Mouse (Mus musculus) midbrain, embryonic 13.5 days (tissue): ENCODE data around the gene 1500009C09Rik. TPM values are rescaled to one million over a fixed set of nuclear protein-coding genes. Genes with fewer than 3 reads are reported as not detected.

Experiments
- ATAC-seq: fragments of 200-750 bp; cut with Nextera tagmentation; 2 replicates; pipeline ENCODE4 v1.8.0; 2017; ENCODE audit warnings: mild to moderate bottlenecking, moderate TSS enrichment, moderate library complexity
- H3K27ac ChIP-seq: fragments of 300-500 bp; sonication (generic); 2 replicates; pipeline ENCODE4 v1.5.1; 2015; ENCODE audit warnings: inconsistent platforms, mild to moderate bottlenecking, moderate library complexity
- H3K27me3 ChIP-seq: fragments of 300-500 bp; sonication (generic); 2 replicates; pipeline ENCODE4 v1.6.1; 2015; ENCODE audit warnings: mild to moderate bottlenecking, inconsistent platforms
- H3K36me3 ChIP-seq: fragments of 300-500 bp; sonication (generic); 2 replicates; pipeline ENCODE4 v1.6.1; 2015; ENCODE audit warnings: mild to moderate bottlenecking, inconsistent platforms
- H3K4me1 ChIP-seq: fragments of 300-500 bp; sonication (generic); replicated peaks from 2 replicates; pipeline ENCODE4 v1.6.1; 2015; ENCODE audit warnings: inconsistent platforms
- H3K4me2 ChIP-seq: fragments of 300-500 bp; sonication (generic); replicated peaks from 2 replicates; pipeline ENCODE4 v1.6.1; 2015; ENCODE audit warnings: moderate library complexity, mild to moderate bottlenecking, inconsistent platforms
- H3K4me3 ChIP-seq: fragments of 300-500 bp; sonication (generic); replicated peaks from 2 replicates; pipeline ENCODE4 v1.5.1; 2015; ENCODE audit warnings: mild to moderate bottlenecking, inconsistent platforms
- H3K9ac ChIP-seq: fragments of 300-500 bp; sonication (generic); replicated peaks from 2 replicates; pipeline ENCODE4 v1.6.1; 2015; ENCODE audit warnings: mild to moderate bottlenecking, inconsistent platforms
- H3K9me3 ChIP-seq: fragments of 300-500 bp; sonication (generic); 2 replicates; pipeline ENCODE4 v1.6.1; 2016; ENCODE audit warnings: mild to moderate bottlenecking, inconsistent platforms
- WGBS: fragments of 180-500 bp; shearing (Covaris S2); methylation state at CpG from one replicate; pipeline ENCODE4 v1.1.7; 2015; 5-methylcytosine and 5-hydroxymethylcytosine counted together
- polyA plus RNA-seq: library from polyadenylated mRNA; unstranded; fragments of >200 nt; fragmentation: Nextera tagmentation; extraction: Ambion mirVana; gene quantifications from 2 replicates; pipeline ENCODE4 v1.2.1, GENCODE M21; 2015

Gene 1500009C09Rik
- polyA plus RNA-seq, 1 experiment from 2014 or later = 9.7 TPM

DNA sequence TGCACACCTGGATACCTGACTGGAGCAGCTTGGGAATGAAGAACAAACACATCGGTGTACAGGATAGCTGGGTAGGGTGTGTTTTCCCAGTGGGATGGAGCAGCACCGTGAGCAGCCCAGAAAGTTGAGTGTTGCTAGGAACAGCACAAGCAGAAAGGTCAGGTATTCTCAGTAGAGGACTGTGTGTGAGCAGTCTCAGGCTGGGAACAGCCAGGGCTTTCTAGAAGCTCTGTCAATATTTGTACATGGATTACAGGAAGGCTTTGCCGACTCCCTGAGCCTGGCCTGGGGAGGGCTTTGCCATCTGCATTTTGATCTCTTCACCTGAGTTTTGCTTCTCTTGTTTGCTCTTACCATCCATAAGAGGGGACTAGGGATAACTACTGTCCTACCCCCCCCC lies 54.9 kb downstream of the 1500009C09Rik start:
- H3K9me3 ChIP-seq = no peaks in the 10 kb centered on the region
- ATAC-seq = no peak
- H3K4me2 ChIP-seq = no peak overlapping the region
- H3K36me3 ChIP-seq = no peaks in the 10 kb centered on the region
- no peak overlapping the region for H3K27ac ChIP-seq
- H3K27me3 ChIP-seq = no peaks in the 10 kb centered on the region
- no peak overlapping the region for H3K9ac ChIP-seq
- H3K4me3 ChIP-seq = no peak overlapping the region
- 76% methylated on average over 3 of the region's 3 CpGs for WGBS
- H3K4me1 ChIP-seq = no peaks in the 10 kb centered on the region

DNA sequence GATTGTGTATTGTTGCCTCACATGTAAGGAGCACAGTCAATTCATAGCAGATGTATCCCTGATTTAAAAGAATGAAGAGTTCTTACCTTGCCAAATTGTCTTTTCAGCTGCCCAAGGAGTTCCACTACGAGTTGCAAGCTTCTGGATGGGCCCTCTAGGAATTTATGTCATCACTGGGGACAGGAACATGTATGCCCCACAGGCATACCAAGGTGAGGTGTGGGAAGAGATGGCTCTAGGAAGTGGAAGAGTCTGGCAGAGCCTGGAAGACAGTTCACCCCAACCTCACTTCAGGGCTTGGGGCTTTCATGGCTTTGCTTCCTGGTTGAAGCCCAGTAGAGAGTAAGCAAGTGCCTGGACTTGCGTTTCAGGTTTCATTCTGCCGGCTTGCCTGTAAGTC lies 56.2 kb downstream of the 1500009C09Rik start:
- Histone ChIP-seq H3K4me2 (no peak overlapping the region), H3K36me3 (no peaks in the 10 kb centered on the region), H3K4me1 (no peaks in the 10 kb centered on the region), H3K27me3 (no peaks in the 10 kb centered on the region), H3K9me3 (no peaks in the 10 kb centered on the region), H3K9ac (no peak overlapping the region), H3K4me3 (no peak overlapping the region), H3K27ac (no peak overlapping the region)
- 79% methylated on average over 3 of the region's 3 CpGs for WGBS
- ATAC-seq = no peak

Other genes starting within 250 kb of the 1500009C09Rik start
- 37.5 and 42.7 TPM in 2 replicates for gene Desi1, start 218.5 kb upstream of the 1500009C09Rik start, polyA plus RNA-seq
- gene Snu13, start 204.8 kb upstream of the 1500009C09Rik start, polyA plus RNA-seq = 222 and 230 TPM in 2 replicates
- gene 4930407I10Rik, start 193.2 kb upstream of the 1500009C09Rik start, polyA plus RNA-seq = not detected in 2 replicates
- 0.05 TPM in 1 of 2 replicates, not detected in the other for gene Mei1, start 182.4 kb upstream of the 1500009C09Rik start, polyA plus RNA-seq
- 12.0 and 14.0 TPM in 2 replicates for gene Ccdc134, start 124.5 kb upstream of the 1500009C09Rik start, polyA plus RNA-seq
- 225 and 230 TPM in 2 replicates for gene Srebf2, start 105.2 kb upstream of the 1500009C09Rik start, polyA plus RNA-seq
- 0.50 and 0.70 TPM in 2 replicates for gene Shisa8, start 39.6 kb upstream of the 1500009C09Rik start, polyA plus RNA-seq
- gene Tnfrsf13c, start 28.0 kb upstream of the 1500009C09Rik start, polyA plus RNA-seq = not detected in 2 replicates
- gene Cenpm, start 7.6 kb upstream of the 1500009C09Rik start, polyA plus RNA-seq = 28.6 and 30.4 TPM in 2 replicates
- 341 and 349 TPM in 2 replicates for gene Sept3, start 22.5 kb downstream of the 1500009C09Rik start, polyA plus RNA-seq
- gene Wbp2nl, start 46.6 kb downstream of the 1500009C09Rik start, polyA plus RNA-seq = not detected in 2 replicates
- 18.1 and 22.7 TPM in 2 replicates for gene Naga, start 86.5 kb downstream of the 1500009C09Rik start, polyA plus RNA-seq
- gene Pheta2, start 86.5 kb downstream of the 1500009C09Rik start, polyA plus RNA-seq = 0.99 and 1.5 TPM in 2 replicates
- 303 and 324 TPM in 2 replicates for gene Smdt1, start 86.6 kb downstream of the 1500009C09Rik start, polyA plus RNA-seq
- gene Ndufa6, start 101.9 kb downstream of the 1500009C09Rik start, polyA plus RNA-seq = 350 and 359 TPM in 2 replicates
- gene Cyp2d22, start 127.9 kb downstream of the 1500009C09Rik start, polyA plus RNA-seq = 1.1 and 1.8 TPM in 2 replicates
- gene Cyp2d11, start 141.6 kb downstream of the 1500009C09Rik start, polyA plus RNA-seq = not detected in 2 replicates
- not detected in 2 replicates for gene Cyp2d10, start 154.8 kb downstream of the 1500009C09Rik start, polyA plus RNA-seq
- not detected in 2 replicates for gene Cyp2d9, start 181.0 kb downstream of the 1500009C09Rik start, polyA plus RNA-seq